In the genomic region with DNA sequence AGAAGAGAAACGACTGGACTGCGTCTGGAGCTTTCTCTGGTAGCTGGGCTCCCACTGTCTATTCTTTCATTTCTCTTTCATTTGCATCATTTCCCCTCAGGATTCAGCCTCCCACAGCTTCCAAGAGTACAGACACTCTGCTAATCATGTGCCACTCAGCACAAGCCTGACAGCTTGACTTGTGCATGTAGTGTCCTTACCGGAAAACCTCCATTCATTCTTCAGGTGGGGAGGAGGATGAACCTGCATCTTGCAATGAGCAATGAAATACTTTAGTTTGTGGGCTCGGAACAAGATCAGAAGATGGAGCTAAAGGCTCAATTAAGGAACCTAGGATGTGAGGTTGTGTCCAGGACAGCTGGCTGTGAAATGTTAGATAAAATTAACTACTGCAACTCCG, we compare ENCODE assay signal across 7 mouse cellular contexts.
DNase-seq lines count a peak whose midpoint lies in the region; ATAC-seq and TF ChIP-seq lines count a peak whose summit lies in the region.

No protein-coding gene starts in this region.

- H3K9me3 ChIP-seq in lung, embryonic 16.5 days (ENCODE audit: control insufficient read depth, low read length) = no peaks in the 10 kb centered on the region
- H3K9me3 ChIP-seq in forebrain, postnatal 0 days (ENCODE audit: low read length) = no peaks in the 10 kb centered on the region
- no peaks in the 10 kb centered on the region for H3K9me3 ChIP-seq in limb, embryonic 15.5 days

- WGBS in lung, embryonic 16.5 days = 9% methylated on average over 5 of the region's 5 CpGs
- 2% methylated on average over 5 of the region's 5 CpGs for WGBS in forebrain, postnatal 0 days
- WGBS in limb, embryonic 15.5 days = 6% methylated on average over 5 of the region's 5 CpGs

- H3K36me3 ChIP-seq in lung, embryonic 16.5 days (ENCODE audit: control insufficient read depth, insufficient read depth, low read length) = no peaks in the 10 kb centered on the region
- no peaks in the 10 kb centered on the region for H3K36me3 ChIP-seq in forebrain, postnatal 0 days (ENCODE audit: insufficient read depth)
- no peaks in the 10 kb centered on the region for H3K36me3 ChIP-seq in limb, embryonic 15.5 days

- peak overlapping the region; percentile 64 for H3K4me3 ChIP-seq in lung, embryonic 16.5 days (ENCODE audit: low read length)
- H3K4me3 ChIP-seq in forebrain, postnatal 0 days (ENCODE audit: low read depth, low read length) = peak overlapping the region; percentile 59
- peak overlapping the region; percentile 53 for H3K4me3 ChIP-seq in limb, embryonic 15.5 days

- DNase-seq in lung, postnatal 14 days = no peak
- DNase-seq in cerebellum, adult 9-10 months = peak; percentile 71
- DNase-seq in forebrain, postnatal 0 days = peak; percentile 63
- peak; percentile 18 for DNase-seq in skeletal muscle tissue, adult 2 months (ENCODE audit: low read depth, low spot score)

- H3K27ac ChIP-seq in lung, embryonic 16.5 days (ENCODE audit: low read length) = no peak overlapping the region
- no peak overlapping the region for H3K27ac ChIP-seq in forebrain, postnatal 0 days (ENCODE audit: low read depth, low read length)
- no peak overlapping the region for H3K27ac ChIP-seq in limb, embryonic 15.5 days

- TF ChIP-seq CTCF in forebrain, postnatal 0 days (IDR thresholded peaks at IDR 0.05; ENCODE audit: low read depth) = peak; percentile 52

- H3K9ac ChIP-seq in lung, embryonic 16.5 days (ENCODE audit: low read length) = peak overlapping the region; percentile 62
- H3K9ac ChIP-seq in forebrain, postnatal 0 days = peak overlapping the region; percentile 67
- peak overlapping the region; percentile 48 for H3K9ac ChIP-seq in limb, embryonic 15.5 days

- no peak for ATAC-seq in lung, embryonic 16.5 days (ENCODE audit: low read depth)
- ATAC-seq in forebrain, postnatal 0 days = peak; percentile 73
- no peak for ATAC-seq in limb, embryonic 15.5 days (ENCODE audit: insufficient number of reproducible peaks, low FRiP score, low TSS enrichment, low read depth)
- no peak for ATAC-seq in monocyte, adult 5-6 weeks (replicated peaks; ENCODE audit: insufficient number of reproducible peaks, low FRiP score, low TSS enrichment, poor library complexity, severe bottlenecking)

- H3K27me3 ChIP-seq in lung, embryonic 16.5 days (ENCODE audit: control insufficient read depth, insufficient read depth, low read depth, low read length) = no peaks in the 10 kb centered on the region
- H3K27me3 ChIP-seq in forebrain, postnatal 0 days (ENCODE audit: insufficient read depth, low read length) = no peaks in the 10 kb centered on the region
- H3K27me3 ChIP-seq in limb, embryonic 15.5 days = peaks cover 9% of the 10 kb centered on the region; the same call in 1 of the 2 replicates

- peak overlapping the region; percentile 98 for H3K4me2 ChIP-seq in lung, embryonic 16.5 days (ENCODE audit: low read depth, low read length)
- H3K4me2 ChIP-seq in forebrain, postnatal 0 days (ENCODE audit: low read depth) = peak overlapping the region; percentile 99
- peak overlapping the region; percentile 98 for H3K4me2 ChIP-seq in limb, embryonic 15.5 days

- peaks cover 8% of the 10 kb centered on the region for H3K4me1 ChIP-seq in lung, embryonic 16.5 days (replicated peaks; ENCODE audit: control insufficient read depth, insufficient read depth, low read length)
- H3K4me1 ChIP-seq in forebrain, postnatal 0 days (ENCODE audit: insufficient read depth) = 0 out of 2 replicates have a peak, but pooled peaks cover 5% of the 10 kb centered on the region
- peaks cover 17% of the 10 kb centered on the region for H3K4me1 ChIP-seq in limb, embryonic 15.5 days
